Mouse (Mus musculus) cerebellum, adult 9-10 months (tissue): ENCODE data around the gene Gli3.

Experiments used
- DNase-seq: peaks from one replicate; pipeline ENCODE4 v3.0.0; 2022

The Gli3 gene

DNA sequence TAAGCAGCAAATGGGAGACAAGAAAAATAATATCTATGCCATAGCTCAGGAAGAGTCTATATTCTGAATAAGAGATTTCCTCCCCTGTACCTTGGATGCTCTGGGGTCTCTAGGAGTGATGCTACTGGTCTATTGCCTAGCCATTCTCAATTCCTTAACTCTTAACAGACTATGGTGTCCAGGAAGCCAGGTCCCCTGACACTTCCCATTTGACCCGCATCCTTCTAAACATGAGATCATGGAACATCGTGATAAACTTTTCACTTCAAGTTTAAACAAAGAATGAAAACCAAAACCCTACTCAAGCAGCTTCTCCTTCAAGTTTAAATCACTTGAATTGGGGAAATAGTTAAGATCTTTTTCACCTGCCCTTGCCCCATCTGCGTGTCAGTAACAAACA is 279.3 kb downstream of the Gli3 start:
- no peak for DNase-seq

DNA sequence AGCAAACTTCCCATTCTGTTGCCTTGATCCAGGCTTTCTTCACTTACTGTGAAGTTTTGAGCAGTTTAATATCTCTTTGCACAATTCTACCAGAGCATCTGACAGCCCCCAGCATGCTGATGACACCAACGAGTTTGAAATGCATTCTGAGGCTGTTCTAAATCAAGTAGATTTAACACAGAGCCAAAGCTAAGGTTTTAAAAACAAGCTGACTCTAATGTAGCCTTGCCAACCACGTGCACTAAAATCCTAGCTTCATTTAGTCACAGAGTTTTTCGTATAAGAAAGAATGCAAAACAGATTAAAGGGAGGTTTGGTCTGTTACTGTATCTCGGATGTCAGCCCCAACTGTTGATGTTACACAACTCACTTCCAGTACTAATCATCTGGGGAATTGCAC is 279.7 kb downstream of the Gli3 start:
- DNase-seq, result no peak

DNA sequence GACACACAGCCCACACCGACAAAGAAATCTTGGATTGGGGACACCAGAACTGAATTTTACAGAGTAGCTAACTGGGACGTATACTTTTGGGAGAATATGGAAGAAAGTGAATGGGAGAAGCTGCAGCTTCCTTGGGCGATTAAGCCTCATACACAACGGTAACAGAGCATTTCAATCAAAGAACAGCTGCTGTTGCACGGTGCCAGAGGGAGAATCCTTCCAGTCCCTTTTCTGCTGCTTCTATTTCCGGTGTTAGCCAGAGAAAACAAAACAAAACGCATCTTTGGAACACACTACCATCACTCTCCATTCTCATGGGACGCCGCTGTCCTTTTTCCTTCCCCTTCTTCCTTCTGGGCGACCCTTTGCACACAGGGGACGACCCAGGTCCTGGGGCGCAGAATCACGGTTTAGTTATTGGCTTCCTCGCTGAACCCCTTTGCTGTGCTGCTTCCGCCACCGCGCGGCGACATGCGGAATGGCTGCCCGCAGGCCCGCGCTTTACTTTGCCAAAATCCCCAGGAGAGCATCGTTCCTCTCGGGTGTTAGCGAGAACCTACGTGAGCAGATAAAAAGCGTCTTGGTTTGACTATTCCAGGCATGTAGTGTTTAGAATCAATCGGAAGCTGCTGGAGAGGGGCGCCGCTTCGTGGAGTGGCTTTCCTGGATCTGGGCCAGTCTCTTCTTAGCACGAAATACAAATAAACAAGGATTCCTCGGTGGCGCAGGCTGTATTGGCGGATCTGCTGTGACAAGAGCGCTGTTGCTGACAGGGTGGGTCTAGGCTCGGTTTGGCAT is 296.0 kb downstream of the Gli3 start:
- peak; percentile 82 for DNase-seq

DNA sequence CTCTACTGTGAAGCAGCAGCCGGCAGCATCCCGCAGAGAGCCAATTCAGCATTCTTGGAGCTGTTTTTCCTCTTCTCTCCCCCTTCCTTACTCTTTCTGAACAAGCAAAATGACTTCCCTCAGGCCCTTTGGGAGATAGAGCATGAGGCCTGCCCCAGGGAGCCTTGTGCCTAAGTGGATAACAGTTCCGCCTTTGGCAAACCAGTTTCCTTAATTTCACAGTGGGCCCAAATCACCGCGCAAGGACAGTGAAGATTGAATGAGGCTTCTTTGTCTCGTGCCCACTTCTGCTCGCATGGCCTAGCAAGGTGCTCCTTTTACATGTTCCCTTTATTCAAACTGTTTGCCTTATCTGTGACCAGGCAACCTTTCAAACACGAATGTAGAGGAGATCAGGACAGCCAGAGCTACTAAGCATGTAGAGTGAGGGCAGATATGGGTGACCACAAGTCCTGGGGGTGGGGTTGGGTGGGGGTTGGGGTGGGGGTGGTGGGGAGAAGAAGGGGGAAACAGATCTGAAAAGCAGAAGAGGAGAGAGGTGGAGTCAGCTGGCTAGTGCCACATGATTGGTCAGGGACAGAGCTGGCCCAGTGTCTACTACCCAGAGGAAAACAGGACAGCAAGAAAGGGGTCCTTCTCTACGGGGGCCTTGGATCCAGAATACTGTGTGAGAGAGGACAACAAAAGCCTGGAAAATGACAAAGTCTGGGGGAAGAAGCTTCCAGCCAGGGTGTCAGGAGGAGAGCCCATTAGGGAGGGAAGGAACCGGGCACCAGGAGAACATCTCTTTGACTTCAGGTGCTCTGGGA is 296.8 kb downstream of the Gli3 start:
- DNase-seq, result no peak

DNA sequence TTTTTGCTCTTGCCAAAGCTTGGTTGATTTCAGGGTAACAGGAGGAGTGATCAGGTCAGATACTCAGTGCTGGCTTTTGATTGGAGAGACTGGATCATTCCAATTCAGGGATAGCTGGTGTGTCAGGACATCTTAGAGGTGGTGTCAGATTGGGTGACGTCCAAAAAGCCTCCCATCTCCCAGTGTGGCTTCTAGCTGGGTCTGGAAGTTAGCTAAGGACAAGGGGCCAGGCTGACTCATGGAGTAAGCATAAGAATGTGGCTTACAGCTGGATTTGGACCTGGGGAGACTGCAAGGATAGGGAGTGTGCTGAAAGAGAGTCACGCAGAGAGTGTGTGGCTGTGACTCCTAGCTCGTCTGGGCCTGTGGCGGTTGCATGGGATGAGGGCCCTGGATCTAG is 299.3 kb downstream of the Gli3 start:
- no peak for DNase-seq

DNA sequence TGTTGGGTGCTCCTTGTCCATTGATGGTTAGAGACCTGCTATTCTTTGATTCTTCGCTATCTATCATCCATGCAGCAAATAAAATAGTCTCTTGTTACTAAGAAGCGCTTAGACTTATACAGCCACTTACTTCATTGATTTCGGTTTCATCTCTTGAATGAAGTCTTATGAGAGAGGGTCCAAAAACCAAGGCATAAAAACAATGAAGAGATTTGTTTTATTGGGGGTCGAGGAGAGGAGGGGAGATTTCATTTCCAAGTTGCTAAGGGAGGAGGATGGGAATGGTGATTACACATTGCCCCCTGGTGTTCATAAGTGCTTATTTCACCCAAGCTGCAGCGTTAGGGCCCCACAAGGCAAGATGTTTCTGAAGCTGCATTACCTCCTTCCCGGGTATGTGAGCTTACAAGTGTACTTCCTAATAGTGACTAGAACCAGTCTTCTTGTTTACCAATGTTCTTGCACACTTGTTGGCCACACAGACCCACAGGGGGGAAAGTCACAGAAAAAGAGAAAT is 299.9 kb downstream of the Gli3 start:
- DNase-seq, result peak; percentile 26

DNA sequence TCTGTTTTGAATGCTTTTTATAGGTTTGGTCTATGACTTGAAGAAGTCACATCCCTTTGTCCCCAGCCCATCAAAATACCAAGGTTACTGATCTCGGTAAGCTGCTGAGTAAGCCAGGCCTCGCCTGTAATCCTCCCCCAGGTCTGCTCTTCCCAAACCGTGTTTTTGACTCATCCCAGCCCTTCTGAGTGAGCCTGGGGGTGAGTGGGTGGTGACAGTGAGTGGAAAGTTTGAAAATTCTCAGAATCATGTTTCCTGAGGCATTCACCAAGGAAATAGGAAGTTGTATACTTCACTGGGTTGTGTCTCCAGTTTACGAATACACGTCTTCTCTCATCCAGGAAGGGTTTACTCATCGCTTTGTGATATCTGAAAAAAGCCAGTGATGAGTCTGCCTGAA is 314.6 kb downstream of the Gli3 start:
- DNase-seq, result no peak
